Mouse (Mus musculus): ENCODE measurements at regions not wholly inside any gene's neighbourhood (a gene's known extent, or its start where the extent isn't known, plus 50 kb on each side); places are given as distances from the start of the nearest gene placed in this dataset.

GRCm38 (mm10) chr15:97170074-97170473 is 76.8 kb upstream of the Pced1b start:
- TF ChIP-seq FLI1 (IDR thresholded peaks at IDR 0.05; ENCODE audit: low read length) (no peak), GATA1 (IDR thresholded peaks at IDR 0.05; ENCODE audit: borderline replicate concordance, low read length) (no peak)

Data from megakaryocyte, embryonic 14.5 days (primary cell).